ENCODE assay signal across 8 mouse cellular contexts in genomic region chr1:57949195-57949594, GRCm38 (mm10). TPM values are rescaled to one million over a fixed set of nuclear protein-coding genes. Genes with fewer than 3 reads are reported as not detected.
DNase-seq lines count a peak whose midpoint lies in the region; ATAC-seq and TF ChIP-seq lines count a peak whose summit lies in the region.
"Had no signal": no experiment of that assay in that cellular context is flagged by ENCODE, and none has a peak within 500 bp of the region (broad histone marks: within the 10 kb centered on the region; RNA-seq: fewer than 3 reads in every experiment).

No protein-coding gene starts in this region.

- TF ChIP-seq CTCF in kidney, adult 2 months (conservative IDR thresholded peaks at IDR 0.05; ENCODE audit: insufficient read depth, insufficient read length, low read depth, low read length) = peak; percentile 56
- no peak for TF ChIP-seq CTCF in thymus, adult 2 months (IDR thresholded peaks at IDR 0.05; ENCODE audit: borderline replicate concordance, control insufficient read depth, extremely low read depth, insufficient read depth, low read length, poor library complexity)
- peak; percentile 53; the same call in 1 of the 2 replicates for TF ChIP-seq CTCF in embryonic fibroblast, embryonic 13.5 days (IDR thresholded peaks at IDR 0.05; ENCODE audit: borderline replicate concordance, insufficient read depth, low read length)
- TF ChIP-seq CTCF in stomach, postnatal 0 days (IDR thresholded peaks at IDR 0.05; ENCODE audit: low read depth) = peak; percentile 79

- intact Hi-C loops in left cerebral cortex, postnatal 36 days (cut with DNase I) = loop anchor here (2.0 to 5.0 kb wide), 2 partner anchors 177 to 520 kb away; partner anchors contain the start of gene Spats2l

- no peak for TF ChIP-seq POLR2A in kidney, adult 2 months (IDR thresholded peaks at IDR 0.05; ENCODE audit: low read depth, low read length)
- TF ChIP-seq POLR2A in thymus, adult 2 months (IDR thresholded peaks at IDR 0.05; ENCODE audit: control insufficient read depth, extremely low read depth, insufficient read depth, low read length, poor library complexity) = no peak
- no peak for TF ChIP-seq POLR2A in embryonic fibroblast, embryonic 13.5 days (IDR thresholded peaks at IDR 0.05; ENCODE audit: low read depth, low read length)

- no peaks in the 10 kb centered on the region for H3K27me3 ChIP-seq in kidney, adult 2 months (replicated peaks; ENCODE audit: control insufficient read depth, insufficient read depth, low read length)
- H3K27me3 ChIP-seq in thymus, adult 2 months (ENCODE audit: control insufficient read depth, insufficient read depth, low read length) = no peaks in the 10 kb centered on the region
- no peaks in the 10 kb centered on the region for H3K27me3 ChIP-seq in stomach, postnatal 0 days (ENCODE audit: control insufficient read depth, insufficient read depth, low read length)

- no peak for ATAC-seq in stomach, postnatal 0 days (ENCODE audit: low FRiP score, low TSS enrichment)

- TF ChIP-seq EP300 in stomach, postnatal 0 days (optimal IDR thresholded peaks at IDR 0.05) = no peak

- H3K9ac ChIP-seq in stomach, postnatal 0 days (ENCODE audit: low read length) = no peak overlapping the region

- no peak overlapping the region for H3K4me2 ChIP-seq in stomach, postnatal 0 days (replicated peaks; ENCODE audit: low read depth)

- H3K4me3 ChIP-seq in kidney, adult 2 months (ENCODE audit: insufficient read depth, low read depth, low read length) = no peak overlapping the region
- H3K4me3 ChIP-seq in thymus, adult 2 months (ENCODE audit: control insufficient read depth, insufficient read depth, low read length) = no peak overlapping the region
- no peak overlapping the region for H3K4me3 ChIP-seq in embryonic fibroblast, embryonic 13.5 days (ENCODE audit: insufficient read depth, low read length)
- H3K4me3 ChIP-seq in stomach, postnatal 0 days (ENCODE audit: low read depth, low read length) = no peak overlapping the region

- WGBS in kidney, adult 2 months = 14% methylated on average over 1 of the region's 1 CpGs
- 3% methylated on average over 1 of the region's 1 CpGs for WGBS in thymus, adult 2 months
- WGBS in stomach, postnatal 0 days = 7% methylated on average over 1 of the region's 1 CpGs

- no peaks in the 10 kb centered on the region for H3K4me1 ChIP-seq in kidney, adult 2 months (ENCODE audit: control insufficient read depth, insufficient read depth, low read length)
- peaks cover 10% of the 10 kb centered on the region for H3K4me1 ChIP-seq in thymus, adult 2 months (replicated peaks; ENCODE audit: control insufficient read depth, insufficient read depth, low read length)
- H3K4me1 ChIP-seq in embryonic fibroblast, embryonic 13.5 days (ENCODE audit: control insufficient read depth, insufficient read depth, low read length) = peaks cover 7% of the 10 kb centered on the region
- no peaks in the 10 kb centered on the region for H3K4me1 ChIP-seq in stomach, postnatal 0 days (replicated peaks; ENCODE audit: control insufficient read depth, insufficient read depth)

- no peak overlapping the region for H3K27ac ChIP-seq in kidney, adult 2 months (ENCODE audit: insufficient read depth, low read depth, low read length)
- H3K27ac ChIP-seq in thymus, adult 2 months (ENCODE audit: control insufficient read depth, insufficient read depth, low read length) = no peak overlapping the region
- no peak overlapping the region for H3K27ac ChIP-seq in embryonic fibroblast, embryonic 13.5 days (ENCODE audit: insufficient read depth, low read length)
- no peak overlapping the region for H3K27ac ChIP-seq in stomach, postnatal 0 days (replicated peaks)

- peak; percentile 4 for DNase-seq in kidney, adult 2 months
- DNase-seq in kidney, adult 11 months = no peak
- peak; percentile 8 for DNase-seq in thymus, adult 2 months
- no peak for DNase-seq in thymus, postnatal 10 days (ENCODE audit: low spot score in 2 of 2)
- no peak for DNase-seq in stomach, postnatal 0 days (ENCODE audit: low spot score)
- DNase-seq in left cerebral cortex, postnatal 36 days (ENCODE audit: low spot score in 2 of 2) = no peak
- DNase-seq: right cerebral cortex, postnatal 4 days had no signal

- H3K9me3 ChIP-seq in stomach, postnatal 0 days (ENCODE audit: control insufficient read depth, low read length) = no peaks in the 10 kb centered on the region

- H3K36me3 ChIP-seq in kidney, adult 2 months (ENCODE audit: control insufficient read depth, insufficient read depth, low read length) = no peaks in the 10 kb centered on the region
- no peaks in the 10 kb centered on the region for H3K36me3 ChIP-seq in thymus, adult 2 months (ENCODE audit: control insufficient read depth, insufficient read depth, low read length)
- H3K36me3 ChIP-seq in stomach, postnatal 0 days (ENCODE audit: control insufficient read depth, insufficient read depth, low read length) = 0 out of 2 replicates have a peak, but pooled peaks cover 6% of the 10 kb centered on the region

RNA-seq across cellular contexts. Expression of gene Sgo2a, which starts 46.6 kb away (rescaled TPM):
- polyA plus RNA-seq in kidney, adult 2 months (2012; rRNA removed) = 0.03 and 0.05 TPM in 2 replicates
- 3.6 and 4.9 TPM in 2 replicates for polyA plus RNA-seq in thymus, adult 2 months (2012; rRNA removed)
- 12.4 and 20.7 TPM in 2 replicates for polyA plus RNA-seq in embryonic fibroblast, embryonic 13.5 days (2011; ENCODE audit: insufficient read length, low read depth, missing spikeins)
- polyA plus RNA-seq in stomach, postnatal 0 days (2015; fragmentation: Nextera tagmentation; extraction: Ambion mirVana) = 3.2 and 4.4 TPM in 2 replicates
- under 1 TPM; 0.49 to 0.57 TPM for total RNA-seq in left cerebral cortex, postnatal 36 days (2021)

Comparison
In these comparisons a context has a peak if more than half of its experiments do, and no peak if none do; other contexts are left out.
1. DNase-seq: peak in kidney, adult 2 months (single experiment) and thymus, adult 2 months (single experiment); none in kidney, adult 11 months (single experiment), thymus, postnatal 10 days (0 of 2), stomach, postnatal 0 days (single experiment) and left cerebral cortex, postnatal 36 days (0 of 2).